Mouse (Mus musculus): ENCODE measurements at regions not wholly inside any gene's neighbourhood (a gene's known extent, or its start where the extent isn't known, plus 50 kb on each side); places are given as distances from the start of the nearest gene placed in this dataset.

- TF ChIP-seq CTCF (IDR thresholded peaks at IDR 0.05; ENCODE audit: borderline replicate concordance, extremely low read depth, insufficient read depth, insufficient read length) = no peak
- TF ChIP-seq POLR2A (IDR thresholded peaks at IDR 0.05; ENCODE audit: borderline replicate concordance, extremely low read depth, insufficient read depth, insufficient read length, poor library complexity, severe bottlenecking) = no peak
These were observed 1042.6 kb downstream of the Robo1 start for GRCm38 (mm10) chr16:73350698-73351097.

All from brain, embryonic 14.5 days (tissue).